Mouse (Mus musculus) heart, embryonic 14.5 days (tissue): ENCODE data around the gene Lcmt1. TPM values are rescaled to one million over a fixed set of nuclear protein-coding genes. Genes with fewer than 3 reads are reported as not detected.

ENCODE experiments used
- ATAC-seq: fragments of 200-750 bp; cut with Nextera tagmentation; 2 replicates; pipeline ENCODE4 v1.8.0; 2017; ENCODE audit warnings: low read depth, moderate TSS enrichment; ENCODE audit not compliant: insufficient number of reproducible peaks, insufficient read depth, low FRiP score
- H3K27ac ChIP-seq, 2 experiments: fragments of 200-500 bp in 1 of 2; fragments of 300-500 bp in 1 of 2; sonication (generic) in 1 of 2; replicated peaks in 1 of 2; 2 replicates each; pipeline ENCODE4 v1.5.1; 2012 to 2014; ENCODE audit warnings: low read depth in 2 of 2, low read length in 2 of 2, control low read depth in 1 of 2, mild to moderate bottlenecking in 1 of 2, mixed read lengths in 1 of 2; ENCODE audit not compliant: control insufficient read depth in 1 of 2, insufficient read depth in 1 of 2
- H3K27me3 ChIP-seq: fragments of 300-500 bp; sonication (generic); 2 replicates; pipeline ENCODE4 v1.6.1; 2014; ENCODE audit warnings: mild to moderate bottlenecking, low read length, control low read depth; ENCODE audit not compliant: control insufficient read depth, insufficient read depth
- H3K36me3 ChIP-seq: fragments of 300-500 bp; sonication (generic); 2 replicates; pipeline ENCODE4 v1.6.1; 2014; ENCODE audit warnings: mild to moderate bottlenecking, control low read depth, low read length, mixed read lengths; ENCODE audit not compliant: control insufficient read depth, insufficient read depth
- H3K4me1 ChIP-seq, 2 experiments: fragments of 200-500 bp in 1 of 2; fragments of 300-500 bp in 1 of 2; sonication (generic) in 1 of 2; 2 replicates each; pipeline ENCODE4 v1.6.1; 2012 to 2014; ENCODE audit warnings: low read length in 2 of 2, control low read depth in 1 of 2, mixed read lengths in 1 of 2; ENCODE audit not compliant: control insufficient read depth in 2 of 2, insufficient read depth in 2 of 2
- H3K4me2 ChIP-seq: fragments of 300-500 bp; sonication (generic); 2 replicates; pipeline ENCODE4 v1.6.1; 2014; ENCODE audit warnings: mild to moderate bottlenecking, low read length
- H3K4me3 ChIP-seq, 2 experiments: fragments of 200-500 bp in 1 of 2; fragments of 300-500 bp in 1 of 2; sonication (generic) in 1 of 2; 2 replicates each; pipeline ENCODE4 v1.5.1; 2012 to 2014; ENCODE audit warnings: low read length in 2 of 2, mild to moderate bottlenecking in 2 of 2, control low read depth in 1 of 2, low read depth in 1 of 2, moderate library complexity in 1 of 2; ENCODE audit not compliant: control insufficient read depth in 1 of 2, insufficient read depth in 1 of 2
- H3K9ac ChIP-seq: fragments of 300-500 bp; sonication (generic); 2 replicates; pipeline ENCODE4 v1.6.1; 2014; ENCODE audit warnings: mild to moderate bottlenecking, low read length
- H3K9me3 ChIP-seq: fragments of 300-500 bp; sonication (generic); 2 replicates; pipeline ENCODE4 v1.6.1; 2016; ENCODE audit warnings: low read length, control low read depth; ENCODE audit not compliant: control insufficient read depth
- WGBS: fragments of 180-500 bp; shearing (Covaris S2); extraction: QIAGEN DNeasy Blood & Tissue Kit; methylation state at CpG from one replicate; pipeline ENCODE4 v1.1.7; 2014; 5-methylcytosine and 5-hydroxymethylcytosine counted together
- polyA plus RNA-seq: library from polyadenylated mRNA; unstranded; fragments of >200 nt; fragmentation: Nextera tagmentation; extraction: Ambion mirVana; gene quantifications from 2 replicates; pipeline ENCODE4 v1.2.1, GENCODE M21; 2014

Lcmt1 gene
- polyA plus RNA-seq, 1 experiment from 2014 or later, result 39.6 TPM

DNA sequence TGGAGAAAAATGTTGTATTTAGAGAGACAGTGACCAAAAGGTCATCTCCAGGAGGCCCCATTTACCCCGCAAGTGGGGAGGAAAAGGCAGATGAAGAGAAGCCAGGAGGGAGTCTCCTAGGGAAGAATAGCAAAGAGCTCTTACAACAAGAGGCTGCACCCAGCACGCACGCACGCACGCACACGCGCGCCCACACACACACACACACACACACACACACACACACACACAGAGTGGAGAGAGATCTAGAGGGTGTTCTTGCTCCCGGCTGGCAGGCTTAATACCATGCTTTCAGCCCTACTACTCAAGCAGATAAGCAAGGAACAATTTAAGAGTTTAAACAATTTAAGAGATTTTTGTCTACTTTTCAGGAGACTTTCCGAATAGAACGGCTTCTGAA lies 19.8 kb upstream of the Lcmt1 start:
- H3K27ac ChIP-seq, result no peak overlapping the region
- H3K27me3 ChIP-seq, result no peaks in the 10 kb centered on the region
- ATAC-seq, result no peak
- no peaks in the 10 kb centered on the region for H3K9me3 ChIP-seq
- H3K36me3 ChIP-seq, result no peaks in the 10 kb centered on the region
- WGBS, result 71% methylated on average over 11 of the region's 11 CpGs
- peaks cover 2 to 5% of the 10 kb centered on the region in 2 experiments for H3K4me1 ChIP-seq
- H3K4me2 ChIP-seq, result no peak overlapping the region
- no peak overlapping the region for H3K4me3 ChIP-seq
- H3K9ac ChIP-seq, result no peak overlapping the region

- 55% methylated on average over 2 of the region's 2 CpGs for WGBS
- no peak overlapping the region for H3K4me3 ChIP-seq
- H3K27ac ChIP-seq, result no peak overlapping the region
- H3K36me3 ChIP-seq, result no peaks in the 10 kb centered on the region
- peaks cover 2 to 5% of the 10 kb centered on the region in 2 experiments for H3K4me1 ChIP-seq
- no peaks in the 10 kb centered on the region for H3K27me3 ChIP-seq
- no peaks in the 10 kb centered on the region for H3K9me3 ChIP-seq
- no peak overlapping the region for H3K9ac ChIP-seq
- H3K4me2 ChIP-seq, result no peak overlapping the region
- ATAC-seq, result no peak
These were observed 19.3 kb upstream of the Lcmt1 start for GRCm38 (mm10) chr7:123350243-123350642.

DNA sequence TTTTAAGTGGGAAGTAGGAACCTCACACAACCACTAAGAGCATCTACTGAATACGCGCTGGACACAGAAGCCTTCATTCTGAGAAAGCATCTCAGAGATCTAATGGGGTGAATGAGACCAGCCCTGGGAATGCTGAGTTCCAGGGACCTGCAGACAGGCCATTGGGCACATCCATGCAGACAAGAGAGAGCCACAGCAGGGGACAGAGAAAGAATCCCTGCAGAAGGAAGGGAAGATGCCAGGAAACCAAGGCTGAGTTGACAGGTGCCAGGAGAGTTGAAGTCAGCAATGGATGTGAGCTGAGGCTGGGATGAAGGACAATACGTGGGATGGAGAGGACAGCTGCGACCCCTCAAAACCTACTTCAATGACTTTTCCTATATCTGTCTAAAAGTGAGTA lies 16.5 kb upstream of the Lcmt1 start:
- no peak for ATAC-seq
- no peak overlapping the region for H3K4me3 ChIP-seq
- no peak overlapping the region for H3K4me2 ChIP-seq
- no peak overlapping the region for H3K27ac ChIP-seq
- H3K36me3 ChIP-seq, result no peaks in the 10 kb centered on the region
- peaks cover 0 to 2% of the 10 kb centered on the region in 2 experiments; a peak in 3 of 4 replicates for H3K4me1 ChIP-seq
- no peaks in the 10 kb centered on the region for H3K9me3 ChIP-seq
- 91% methylated on average over 4 of the region's 4 CpGs for WGBS
- no peaks in the 10 kb centered on the region for H3K27me3 ChIP-seq
- no peak overlapping the region for H3K9ac ChIP-seq

DNA sequence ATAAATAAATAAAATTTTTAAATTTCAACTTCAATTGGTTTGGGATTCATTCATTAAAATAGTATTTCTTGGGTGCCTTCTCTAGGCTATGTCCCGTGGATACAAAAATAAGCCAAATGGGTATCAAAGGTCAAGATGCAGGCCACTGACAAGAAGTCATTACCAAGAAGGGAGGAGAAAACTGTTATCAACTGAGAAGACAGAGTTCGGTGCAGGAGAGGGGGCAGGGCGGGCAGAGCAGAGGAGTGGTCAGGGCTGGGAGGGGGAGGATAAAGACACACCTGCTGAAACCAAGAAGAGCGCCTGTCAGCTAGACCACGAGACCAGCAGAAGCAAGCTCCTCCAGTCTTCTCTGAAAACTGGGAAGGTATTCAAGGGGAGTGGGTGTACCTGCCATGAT lies 15.7 kb upstream of the Lcmt1 start:
- ATAC-seq, result no peak

GRCm38 (mm10) chr7:123354392-123354791 lies 15.2 kb upstream of the Lcmt1 start:
- Histone ChIP-seq H3K9ac (no peak overlapping the region), H3K27me3 (no peaks in the 10 kb centered on the region), H3K36me3 (no peaks in the 10 kb centered on the region), H3K4me2 (no peak overlapping the region), H3K27ac (no peak overlapping the region), H3K9me3 (no peaks in the 10 kb centered on the region), H3K4me1 (peaks cover 0 to 2% of the 10 kb centered on the region in 2 experiments; a peak in 3 of 4 replicates), H3K4me3 (no peak overlapping the region)
- WGBS, result 81% methylated on average over 5 of the region's 5 CpGs
- ATAC-seq, result no peak

More for the DNA sequence above, 15.7 kb upstream of the Lcmt1 start:
- H3K4me2 ChIP-seq, result no peak overlapping the region
- no peak overlapping the region for H3K4me3 ChIP-seq
- WGBS, result 78% methylated on average over 5 of the region's 5 CpGs
- peaks cover 0 to 2% of the 10 kb centered on the region in 2 experiments; a peak in 3 of 4 replicates for H3K4me1 ChIP-seq
- H3K27me3 ChIP-seq, result no peaks in the 10 kb centered on the region
- no peaks in the 10 kb centered on the region for H3K36me3 ChIP-seq
- H3K9me3 ChIP-seq, result no peaks in the 10 kb centered on the region
- no peak overlapping the region for H3K27ac ChIP-seq
- no peak overlapping the region for H3K9ac ChIP-seq

- Histone ChIP-seq H3K4me1 (peaks cover 0 to under 1% of the 10 kb centered on the region in 2 experiments; a peak in 3 of 4 replicates), H3K9ac (no peak overlapping the region), H3K9me3 (no peaks in the 10 kb centered on the region), H3K27me3 (no peaks in the 10 kb centered on the region), H3K27ac (no peak overlapping the region), H3K4me2 (no peak overlapping the region), H3K4me3 (no peak overlapping the region), H3K36me3 (no peaks in the 10 kb centered on the region)
- no peak for ATAC-seq
- 87% methylated on average over 2 of the region's 2 CpGs for WGBS
These were observed 14.7 kb upstream of the Lcmt1 start for GRCm38 (mm10) chr7:123354851-123355250.

DNA sequence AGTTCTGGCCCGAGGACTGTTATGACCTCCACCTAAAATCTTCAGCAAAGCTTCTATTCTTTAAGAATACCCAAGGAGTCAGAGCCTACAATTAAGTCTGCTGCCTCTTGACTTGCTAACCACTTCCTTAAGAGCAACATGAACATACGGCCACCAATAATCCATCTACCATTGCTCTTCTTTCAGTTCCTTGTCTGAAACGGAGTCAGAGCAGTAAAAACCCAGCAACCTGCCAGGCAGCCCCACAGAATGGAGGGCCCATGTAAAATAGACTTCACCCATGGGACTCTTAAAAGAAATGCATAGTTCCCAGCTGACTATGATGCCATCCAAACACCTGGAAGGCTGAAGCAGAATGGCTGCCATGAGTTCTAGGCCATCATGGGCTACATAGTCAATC lies 13.4 kb upstream of the Lcmt1 start:
- 89% methylated on average over 3 of the region's 3 CpGs for WGBS

DNA sequence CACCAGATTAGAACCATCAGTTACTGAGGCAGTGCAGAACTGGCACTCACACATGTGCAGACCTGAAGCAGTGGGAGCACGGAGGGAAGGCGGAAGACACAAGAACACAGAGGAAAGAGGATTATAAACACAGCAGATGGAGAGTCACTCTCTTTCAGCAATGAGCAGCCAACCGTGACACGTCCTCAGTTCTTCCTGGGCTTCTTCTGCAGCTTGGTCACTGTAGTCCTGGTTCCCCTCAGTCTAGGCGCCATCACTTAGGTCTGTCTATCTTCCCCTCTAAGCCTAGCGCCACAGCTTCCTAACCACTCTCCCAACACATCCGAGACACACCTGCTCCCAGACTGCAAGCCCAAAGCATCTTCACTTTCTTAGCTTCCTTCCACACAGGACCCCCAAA lies 10.5 kb upstream of the Lcmt1 start:
- Histone ChIP-seq H3K27ac (no peak overlapping the region), H3K4me1 (peaks cover 3 to 7% of the 10 kb centered on the region in 2 experiments), H3K9me3 (no peaks in the 10 kb centered on the region), H3K4me2 (no peak overlapping the region), H3K4me3 (no peak overlapping the region), H3K27me3 (no peaks in the 10 kb centered on the region), H3K36me3 (no peaks in the 10 kb centered on the region), H3K9ac (no peak overlapping the region)
- ATAC-seq, result no peak
- WGBS, result 87% methylated on average over 7 of the region's 7 CpGs

More for the DNA sequence above, 13.4 kb upstream of the Lcmt1 start:
- H3K9me3 ChIP-seq, result no peaks in the 10 kb centered on the region
- H3K4me3 ChIP-seq, result no peak overlapping the region
- H3K9ac ChIP-seq, result no peak overlapping the region
- H3K4me1 ChIP-seq, result peaks cover 3 to 7% of the 10 kb centered on the region in 2 experiments
- no peak overlapping the region for H3K4me2 ChIP-seq
- no peak overlapping the region for H3K27ac ChIP-seq
- H3K27me3 ChIP-seq, result no peaks in the 10 kb centered on the region
- ATAC-seq, result no peak
- no peaks in the 10 kb centered on the region for H3K36me3 ChIP-seq
